Mouse (Mus musculus) heart, postnatal 0 days (tissue): Measurements from ENCODE around the gene Ints6l. TPM values are rescaled to one million over a fixed set of nuclear protein-coding genes. Genes with fewer than 3 reads are reported as not detected.
A peak's percentile ranks its signal among the peaks of the same experiment; 100 is the strongest.

Experiments used
- ATAC-seq: fragments of 200-750 bp; cut with Nextera tagmentation; 2 replicates; pipeline ENCODE4 v1.8.0; 2017; ENCODE audit warnings: low read depth, moderate number of reproducible peaks, moderate library complexity; ENCODE audit not compliant: insufficient read depth
- DNase-seq: peaks from one replicate; pipeline ENCODE4 v3.0.0-alpha.2; 2016; ENCODE audit warnings: low spot score
- H3K27ac ChIP-seq: fragments of 300-500 bp; sonication (generic); 2 replicates; pipeline ENCODE4 v1.5.1; 2014; ENCODE audit warnings: low read depth, mild to moderate bottlenecking
- H3K27me3 ChIP-seq: fragments of 300-500 bp; sonication (generic); 2 replicates; pipeline ENCODE4 v1.6.1; 2014; ENCODE audit warnings: low read length, mixed read lengths; ENCODE audit not compliant: control insufficient read depth, insufficient read depth
- H3K36me3 ChIP-seq: fragments of 300-500 bp; sonication (generic); replicated peaks from 2 replicates; pipeline ENCODE4 v1.6.1; 2014; ENCODE audit warnings: low read length, mixed read lengths; ENCODE audit not compliant: control insufficient read depth, insufficient read depth
- H3K4me1 ChIP-seq: fragments of 300-500 bp; sonication (generic); 2 replicates; pipeline ENCODE4 v1.6.1; 2014; ENCODE audit warnings: antibody characterized with exemption; ENCODE audit not compliant: control insufficient read depth, insufficient read depth
- H3K4me2 ChIP-seq: fragments of 300-500 bp; sonication (generic); 2 replicates; pipeline ENCODE4 v1.6.1; 2014; ENCODE audit warnings: low read depth, mild to moderate bottlenecking, low read length, moderate library complexity
- H3K4me3 ChIP-seq: fragments of 300-500 bp; sonication (generic); 2 replicates; pipeline ENCODE4 v1.5.1; 2014; ENCODE audit warnings: low read depth, low read length
- H3K9ac ChIP-seq: fragments of 300-500 bp; sonication (generic); replicated peaks from 2 replicates; pipeline ENCODE4 v1.6.1; 2014; ENCODE audit warnings: low read depth, low read length, mixed read lengths
- H3K9me3 ChIP-seq: fragments of 300-500 bp; sonication (generic); replicated peaks from 2 replicates; pipeline ENCODE4 v1.6.1; 2016; ENCODE audit warnings: low read length; ENCODE audit not compliant: control insufficient read depth
- CTCF ChIP-seq: IDR thresholded peaks from 2 replicates; pipeline ENCODE4 v1.5.1; 2016; ENCODE audit warnings: antibody characterized with exemption, control low read depth, low read depth
- EP300 ChIP-seq: IDR thresholded peaks from 2 replicates; pipeline ENCODE4 v1.6.1; 2016; ENCODE audit warnings: antibody characterized with exemption, low read depth
- WGBS: fragments of 180-500 bp; shearing (Covaris S2); extraction: QIAGEN DNeasy Blood & Tissue Kit; methylation state at CpG from one replicate; pipeline ENCODE4 v1.1.7; 2014; 5-methylcytosine and 5-hydroxymethylcytosine counted together
- polyA plus RNA-seq: library from polyadenylated mRNA; unstranded; fragments of >200 nt; fragmentation: Nextera tagmentation; extraction: Ambion mirVana; gene quantifications from 2 replicates; pipeline ENCODE4 v1.2.1, GENCODE M21; 2015
- total RNA-seq: library from RNA; depleted of rRNA; stranded (reverse); fragments of >200 nt; gene quantifications from 2 replicates; pipeline ENCODE4 v1.2.3, GENCODE M21; 2014; ENCODE audit warnings: low replicate concordance; rRNA removed

Ints6l gene
- 13.5 and 14.7 TPM in 2 replicates for total RNA-seq
- 10.8 TPM in 2 replicates for polyA plus RNA-seq

DNA sequence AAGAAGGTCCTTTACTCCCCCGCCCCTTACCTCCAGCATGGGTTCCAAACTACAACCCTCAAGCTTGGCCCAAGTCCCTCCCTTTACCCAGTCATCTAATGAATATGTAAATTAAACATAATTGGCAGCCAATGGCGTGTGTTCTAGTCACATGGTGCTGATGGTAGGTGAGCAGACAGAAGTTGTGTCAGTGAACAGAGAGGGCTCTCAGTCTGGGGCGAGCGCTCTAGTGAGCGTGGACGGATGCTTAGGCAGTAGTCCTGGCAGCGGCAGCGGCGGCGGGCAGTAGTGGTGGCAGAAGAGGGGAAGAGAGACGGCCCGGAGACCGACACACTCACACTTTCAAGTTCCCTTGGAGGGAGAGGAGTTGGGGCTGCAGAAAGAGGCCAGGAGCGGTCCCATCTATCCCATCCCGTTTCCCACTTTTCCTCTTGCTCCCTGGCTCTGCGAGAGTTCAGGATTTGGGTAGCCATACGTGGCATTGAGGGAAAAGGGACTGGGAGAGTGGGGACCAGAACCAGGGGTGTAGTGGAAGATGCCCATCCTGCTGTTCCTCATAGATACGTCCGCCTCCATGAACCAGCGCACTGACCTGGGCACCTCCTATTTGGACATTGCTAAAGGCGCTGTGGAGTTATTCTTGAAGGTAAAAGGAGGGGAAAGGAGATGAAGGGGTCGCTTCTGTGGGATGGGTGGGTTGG is at the start of gene Ints6l:
Ints6l (plus strand) TSS at position 187 of the 701 bp plus-strand sequence.
- peak within 1 kb of the TSS; percentile 69 for H3K9ac ChIP-seq

DNA sequence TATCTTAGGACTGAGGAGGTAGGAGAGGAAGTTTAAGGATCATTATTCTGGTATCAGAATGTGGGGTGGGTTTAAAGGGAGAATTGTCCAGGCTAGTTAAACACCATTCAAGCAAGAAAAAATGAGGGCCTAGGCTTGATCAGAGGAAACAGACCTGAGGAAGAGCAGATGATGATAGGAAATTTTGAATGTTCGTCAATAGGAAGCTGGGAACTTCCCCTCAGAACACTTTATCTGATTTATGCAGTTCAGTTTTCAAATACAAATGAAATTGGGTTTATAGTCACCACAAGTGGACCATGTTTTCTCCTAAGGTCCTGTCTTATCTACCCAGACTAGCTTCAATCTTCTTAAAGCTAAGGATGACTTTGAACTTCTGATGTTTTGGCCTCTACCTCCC is 49.2 kb upstream of the Ints6l start:
- no peak overlapping the region for H3K27ac ChIP-seq
- H3K4me1 ChIP-seq, result no peaks in the 10 kb centered on the region
- H3K4me2 ChIP-seq, result no peak overlapping the region
- no peaks in the 10 kb centered on the region for H3K36me3 ChIP-seq
- TF ChIP-seq EP300, result no peak
- no peak for TF ChIP-seq CTCF
- no peak overlapping the region for H3K4me3 ChIP-seq
- ATAC-seq (no peak), DNase-seq (no peak)
- H3K9ac ChIP-seq, result no peak overlapping the region
- WGBS, result 57% methylated on average over 1 of the region's 1 CpGs
- H3K9me3 ChIP-seq, result no peaks in the 10 kb centered on the region
- no peaks in the 10 kb centered on the region for H3K27me3 ChIP-seq

More for the DNA sequence above, at the start of gene Ints6l:
- peak; percentile 77 for ATAC-seq
- H3K9me3 ChIP-seq, result no peaks in the 10 kb centered on the region
- TF ChIP-seq EP300 (no peak), CTCF (no peak)
- H3K27ac ChIP-seq, result peak within 1 kb of the TSS; percentile 94
- peak; percentile 76 for DNase-seq
- H3K4me2 ChIP-seq, result peak within 1 kb of the TSS; percentile 75
- 13% methylated on average over 20 of the region's 22 CpGs for WGBS
- peak within 1 kb of the TSS; percentile 63 for H3K4me3 ChIP-seq
- H3K36me3 ChIP-seq, result no peaks in the 10 kb centered on the region
- no peaks in the 10 kb centered on the region for H3K27me3 ChIP-seq
- H3K4me1 ChIP-seq, result no peaks in the 10 kb centered on the region

DNA sequence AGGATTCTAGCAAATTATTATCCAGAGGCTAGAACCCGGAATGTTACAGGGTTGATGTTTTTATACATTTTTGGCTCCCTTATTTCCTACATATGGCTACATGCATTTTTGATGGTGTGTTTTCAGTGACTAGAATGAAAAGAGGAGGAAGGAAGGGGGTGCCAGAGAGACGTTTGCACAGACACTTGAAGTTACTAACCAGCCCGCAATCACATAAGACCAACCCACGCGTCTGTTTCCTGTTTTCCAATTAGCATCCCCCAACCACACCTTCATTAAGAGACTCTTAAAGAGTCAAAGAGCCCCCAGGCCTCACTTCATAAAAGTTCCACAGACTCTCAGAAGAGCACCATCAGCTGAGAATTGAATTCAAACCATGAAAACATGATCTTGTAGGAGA is 48.5 kb upstream of the Ints6l start:
- Histone ChIP-seq H3K36me3 (no peaks in the 10 kb centered on the region), H3K4me1 (no peaks in the 10 kb centered on the region), H3K9ac (no peak overlapping the region), H3K4me3 (no peak overlapping the region), H3K27me3 (no peaks in the 10 kb centered on the region), H3K4me2 (no peak overlapping the region), H3K27ac (no peak overlapping the region), H3K9me3 (no peaks in the 10 kb centered on the region)
- ATAC-seq, result no peak
- no peak for TF ChIP-seq EP300
- TF ChIP-seq CTCF, result no peak
- WGBS, result 61% methylated on average over 5 of the region's 5 CpGs
- no peak for DNase-seq

DNA sequence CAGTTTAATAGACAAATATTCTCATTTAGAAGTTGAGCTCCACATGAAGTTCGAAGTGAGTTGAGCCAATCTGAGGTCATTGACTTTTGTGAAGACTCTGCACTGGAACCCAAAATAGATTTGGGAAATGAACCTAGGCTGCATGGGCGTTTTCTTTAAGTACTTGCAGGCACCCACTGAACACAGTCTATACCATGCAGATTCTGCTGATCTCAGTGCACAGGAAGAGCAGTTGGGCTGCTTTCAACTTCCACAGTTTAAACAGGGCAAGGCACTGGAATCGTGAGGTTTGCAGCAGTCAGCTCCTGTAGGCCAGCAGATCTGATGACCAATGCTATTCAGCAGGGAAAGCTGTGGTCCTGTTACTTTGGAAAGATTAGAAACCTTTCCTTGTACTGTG is 38.4 kb upstream of the Ints6l start:
- DNase-seq (no peak), ATAC-seq (no peak)
- TF ChIP-seq CTCF (no peak), EP300 (no peak)
- 49% methylated on average over 3 of the region's 3 CpGs for WGBS
- no peak overlapping the region for H3K4me3 ChIP-seq
- H3K9ac ChIP-seq, result no peak overlapping the region
- no peaks in the 10 kb centered on the region for H3K9me3 ChIP-seq
- no peaks in the 10 kb centered on the region for H3K36me3 ChIP-seq
- no peaks in the 10 kb centered on the region for H3K27me3 ChIP-seq
- H3K27ac ChIP-seq, result no peak overlapping the region
- no peaks in the 10 kb centered on the region for H3K4me1 ChIP-seq
- no peak overlapping the region for H3K4me2 ChIP-seq

DNA sequence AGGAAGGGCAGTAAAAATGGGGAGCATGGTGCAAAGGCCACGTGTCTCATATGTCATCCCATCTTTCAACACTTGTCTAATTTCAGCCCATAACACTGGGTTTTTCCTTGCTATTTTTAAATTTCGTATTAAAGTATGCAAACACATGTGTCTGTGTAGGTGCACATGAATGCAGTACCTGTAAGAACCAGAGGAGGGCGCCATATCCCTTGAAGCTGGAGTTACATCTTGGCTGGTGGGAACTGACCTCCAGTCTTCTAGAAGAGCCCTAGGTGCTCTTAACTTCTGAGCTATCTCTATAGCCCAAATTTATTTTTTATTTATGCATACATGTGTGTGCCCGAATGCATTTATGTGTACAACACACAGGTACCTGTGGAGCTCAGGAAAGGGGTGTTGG is 37.1 kb upstream of the Ints6l start:
- Histone ChIP-seq H3K27ac (no peak overlapping the region), H3K4me1 (no peaks in the 10 kb centered on the region), H3K36me3 (no peaks in the 10 kb centered on the region), H3K9me3 (no peaks in the 10 kb centered on the region), H3K4me3 (no peak overlapping the region), H3K27me3 (no peaks in the 10 kb centered on the region), H3K9ac (no peak overlapping the region), H3K4me2 (no peak overlapping the region)
- WGBS, result 61% methylated on average over 4 of the region's 4 CpGs
- no peak for ATAC-seq
- no peak for DNase-seq
- TF ChIP-seq CTCF, result no peak
- TF ChIP-seq EP300, result no peak

DNA sequence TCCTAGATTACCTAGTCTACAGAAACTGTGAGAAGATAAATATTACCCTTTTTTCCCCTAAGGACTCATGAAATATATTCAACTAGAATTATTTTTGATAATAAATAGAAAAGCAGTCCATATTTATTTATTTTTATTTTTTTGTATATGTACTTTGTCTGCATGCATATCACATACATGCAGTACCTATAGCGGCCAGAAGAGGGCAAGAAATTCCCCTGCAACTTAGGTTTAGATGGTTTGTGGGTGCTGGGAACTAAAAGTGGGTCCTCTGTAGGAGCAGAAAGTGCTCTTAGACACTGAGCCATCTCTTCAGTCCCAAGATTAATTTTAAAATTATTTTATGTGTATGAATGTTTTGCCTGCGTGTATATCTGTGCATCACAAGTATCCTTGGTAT is 24.1 kb upstream of the Ints6l start:
- no peak overlapping the region for H3K9ac ChIP-seq
- no peak overlapping the region for H3K27ac ChIP-seq
- no peaks in the 10 kb centered on the region for H3K4me1 ChIP-seq
- WGBS, result 43% methylated on average over 2 of the region's 2 CpGs
- no peak overlapping the region for H3K4me2 ChIP-seq
- no peaks in the 10 kb centered on the region for H3K36me3 ChIP-seq
- TF ChIP-seq CTCF (no peak), EP300 (no peak)
- no peak overlapping the region for H3K4me3 ChIP-seq
- H3K9me3 ChIP-seq, result no peaks in the 10 kb centered on the region
- no peak for DNase-seq
- H3K27me3 ChIP-seq, result no peaks in the 10 kb centered on the region
- no peak for ATAC-seq
